Mouse (Mus musculus): ENCODE measurements around the gene Mcoln1.

Gene Mcoln1

DNA sequence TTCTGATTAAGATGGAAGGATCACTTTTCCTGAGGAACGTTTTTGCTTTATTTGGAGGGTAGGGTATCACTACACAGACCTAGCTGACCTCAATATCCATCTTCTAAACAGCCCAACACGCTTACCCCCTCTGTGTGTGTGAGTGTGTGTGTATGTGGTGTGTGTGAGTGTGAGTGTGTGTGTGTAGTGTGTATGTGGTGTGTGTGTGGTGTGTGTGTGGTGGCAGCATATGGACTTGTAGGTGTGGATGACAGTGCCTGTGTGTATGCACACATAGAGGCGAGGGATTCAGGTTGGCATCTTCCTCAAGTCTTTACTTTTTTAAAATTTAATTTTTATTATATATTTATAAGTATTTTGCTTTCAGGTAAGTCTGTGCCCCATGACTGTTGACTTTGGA is 1.7 kb upstream of the Mcoln1 start:
- no peak for DNase-seq (ENCODE audit: low read depth, low spot score)

DNA sequence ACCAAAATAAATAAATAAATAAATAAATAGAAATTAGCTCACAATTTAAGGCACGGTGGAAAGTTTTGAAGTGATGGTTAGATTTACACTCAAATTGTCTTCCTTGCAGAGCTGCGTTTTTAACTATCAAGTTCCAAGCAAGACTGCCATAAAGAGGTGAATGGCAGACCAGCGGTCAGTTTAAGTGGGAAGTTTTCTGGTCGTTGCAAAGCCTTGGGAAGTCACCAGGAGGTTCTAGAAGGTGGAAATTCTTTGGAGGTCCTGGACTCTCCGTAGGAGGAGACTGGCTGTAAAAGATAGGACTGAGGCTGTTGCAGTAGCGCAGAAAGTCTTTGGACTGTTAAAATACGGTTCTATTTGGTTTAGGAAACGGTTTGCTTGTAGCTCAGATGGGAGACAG is 506 bp upstream of the Mcoln1 start:
- DNase-seq (ENCODE audit: low read depth, low spot score): no peak

DNA sequence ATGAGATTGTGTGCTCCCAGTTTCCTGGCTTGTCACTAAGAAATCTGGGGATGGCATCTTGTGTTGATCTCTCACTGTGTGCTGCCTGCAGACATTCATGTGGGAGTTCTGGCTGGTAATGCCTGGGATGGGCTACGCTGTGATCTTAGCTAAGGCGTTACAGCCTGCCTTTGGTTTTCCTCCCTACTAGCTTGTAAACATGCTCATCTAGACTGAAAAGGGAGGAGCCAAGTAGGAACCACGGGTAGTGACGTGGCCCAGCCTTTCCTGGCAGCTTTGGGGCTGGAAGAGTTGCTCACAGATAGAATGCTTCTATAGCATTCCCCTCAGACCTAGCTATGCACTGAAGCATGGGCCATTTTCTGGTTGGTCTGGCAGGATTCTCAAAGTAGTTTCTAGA is 2.0 kb downstream of the Mcoln1 start:
- DNase-seq (ENCODE audit: low read depth, low spot score): no peak

DNA sequence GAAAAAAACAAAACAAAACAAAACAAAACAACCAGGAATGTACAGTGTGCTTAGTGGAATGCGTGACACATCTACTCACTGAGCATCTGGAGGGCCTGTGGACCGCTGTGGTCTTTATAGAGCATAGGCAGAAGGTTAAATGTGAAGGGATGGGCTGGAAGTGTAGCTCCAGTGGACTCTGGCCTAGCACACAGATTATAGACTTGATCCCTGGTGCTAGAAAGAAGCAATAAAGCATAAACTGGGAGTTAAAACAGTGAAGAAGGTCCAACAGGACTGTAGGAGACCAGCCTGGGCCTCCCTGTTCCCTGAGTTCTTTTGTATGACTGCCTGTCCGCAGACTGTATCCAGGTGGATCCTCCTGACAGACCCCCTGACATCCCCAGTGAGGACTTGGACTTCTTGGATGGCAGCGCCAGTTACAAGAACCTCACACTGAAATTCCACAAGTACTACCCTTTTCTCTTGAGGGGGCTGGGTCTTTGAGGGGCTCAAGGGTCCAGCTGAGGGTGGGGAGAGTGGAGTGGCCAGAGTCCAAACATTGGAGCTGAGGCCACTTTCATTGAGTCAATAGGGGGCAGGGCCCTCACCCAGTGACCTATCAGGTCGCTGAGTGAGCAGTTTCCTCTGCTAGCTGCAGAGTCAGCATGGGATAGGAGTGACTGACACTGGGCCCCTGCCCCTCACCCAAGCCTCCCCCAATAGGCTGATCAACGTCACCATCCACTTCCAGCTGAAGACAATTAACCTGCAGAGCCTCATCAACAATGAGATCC is 7.9 kb downstream of the Mcoln1 start:
- no peak for DNase-seq (ENCODE audit: low read depth, low spot score)

DNA sequence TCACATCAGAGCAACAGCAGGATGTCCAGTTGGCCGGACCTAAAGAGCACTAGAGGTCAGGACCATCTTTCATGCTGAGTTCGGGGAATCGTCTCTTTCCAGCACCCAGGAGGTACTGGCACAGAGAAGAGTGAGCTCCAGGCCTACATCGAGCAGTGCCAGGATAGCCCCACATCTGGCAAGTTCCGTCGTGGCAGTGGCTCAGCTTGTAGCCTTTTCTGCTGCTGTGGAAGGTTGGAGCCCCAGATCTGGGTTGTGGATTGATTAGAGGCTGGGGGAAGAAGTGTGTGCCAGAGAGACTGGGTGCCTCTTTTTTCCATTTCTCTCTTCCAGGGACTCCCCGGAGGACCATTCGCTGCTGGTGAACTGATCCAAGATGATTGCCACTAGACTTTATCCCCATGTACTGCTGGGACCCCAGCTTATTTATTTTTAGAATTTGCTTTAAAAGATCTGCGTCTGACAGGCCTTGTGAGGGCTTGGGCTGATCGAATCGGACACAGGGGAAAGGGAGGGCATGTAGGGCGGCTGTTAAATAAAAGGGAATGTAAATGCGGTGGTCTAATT is 14.5 kb downstream of the Mcoln1 start:
- DNase-seq (ENCODE audit: low read depth, low spot score): no peak

GRCm38 (mm10) chr8:3515260-3515671 is 15.0 kb downstream of the Mcoln1 start, which contains the start of gene Pnpla6:
Gene Pnpla6, plus strand, starts transcription at chr8:3515384.
- DNase-seq (ENCODE audit: low read depth, low spot score): peak; percentile 82

DNA sequence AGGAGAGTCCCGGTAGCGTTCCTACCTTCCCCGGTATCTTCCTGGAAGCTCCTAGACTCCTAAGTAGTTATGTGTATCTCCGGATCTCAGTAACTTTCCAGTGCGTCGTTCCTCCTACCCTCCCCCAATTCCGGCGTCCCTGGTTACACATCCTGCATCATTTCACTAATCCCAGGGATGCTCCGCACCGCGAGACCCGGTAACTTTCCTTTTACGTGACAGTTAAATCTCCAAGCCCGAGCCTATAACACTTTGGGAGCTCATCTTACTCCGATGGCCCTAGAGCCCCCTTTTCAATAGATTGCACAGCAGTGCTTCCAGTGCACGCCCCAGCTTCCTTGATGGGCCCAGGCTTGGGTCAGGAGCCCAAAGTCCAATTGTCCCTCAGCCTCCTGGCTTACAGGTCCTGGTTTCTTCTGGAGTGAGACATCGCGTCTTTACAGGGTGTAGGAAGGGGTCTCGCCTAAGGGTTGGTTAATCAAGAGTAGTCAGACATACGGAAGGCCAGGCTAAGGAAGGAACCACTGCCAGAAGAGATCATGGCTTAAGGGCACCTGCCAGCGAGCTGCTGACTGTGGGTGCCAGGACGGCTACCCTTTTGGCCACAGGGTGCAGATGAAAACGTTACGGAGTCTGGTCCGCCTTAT is 15.6 kb downstream of the Mcoln1 start:
- DNase-seq (ENCODE audit: low read depth, low spot score): peak; percentile 71

GRCm38 (mm10) chr8:3516450-3517116 is 16.3 kb downstream of the Mcoln1 start:
- peak; percentile 98 for DNase-seq (ENCODE audit: low read depth, low spot score)

- DNase-seq (ENCODE audit: low read depth, low spot score): no peak
These were observed 16.8 kb downstream of the Mcoln1 start for GRCm38 (mm10) chr8:3517117-3517495.

GRCm38 (mm10) chr8:3522007-3522697 is 21.9 kb downstream of the Mcoln1 start:
- no peak for DNase-seq (ENCODE audit: low read depth, low spot score)

DNA sequence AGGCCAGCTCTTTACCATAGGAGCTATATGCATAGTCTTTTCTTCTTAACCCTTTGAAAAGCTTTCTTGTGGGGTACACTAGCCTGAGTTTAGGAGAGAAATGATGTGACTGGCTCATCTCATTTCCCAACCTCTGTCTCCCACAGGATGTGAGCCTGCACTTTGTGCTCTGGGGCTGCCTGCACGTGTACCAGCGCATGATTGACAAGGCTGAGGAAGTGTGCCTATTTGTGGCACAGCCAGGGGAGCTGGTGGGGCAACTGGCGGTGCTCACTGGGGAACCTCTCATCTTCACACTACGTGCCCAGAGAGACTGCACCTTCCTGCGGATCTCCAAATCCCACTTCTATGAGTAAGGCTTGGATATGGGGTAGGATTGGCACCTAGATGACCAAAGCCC is 30.6 kb downstream of the Mcoln1 start:
- DNase-seq (ENCODE audit: low read depth, low spot score): no peak

DNA sequence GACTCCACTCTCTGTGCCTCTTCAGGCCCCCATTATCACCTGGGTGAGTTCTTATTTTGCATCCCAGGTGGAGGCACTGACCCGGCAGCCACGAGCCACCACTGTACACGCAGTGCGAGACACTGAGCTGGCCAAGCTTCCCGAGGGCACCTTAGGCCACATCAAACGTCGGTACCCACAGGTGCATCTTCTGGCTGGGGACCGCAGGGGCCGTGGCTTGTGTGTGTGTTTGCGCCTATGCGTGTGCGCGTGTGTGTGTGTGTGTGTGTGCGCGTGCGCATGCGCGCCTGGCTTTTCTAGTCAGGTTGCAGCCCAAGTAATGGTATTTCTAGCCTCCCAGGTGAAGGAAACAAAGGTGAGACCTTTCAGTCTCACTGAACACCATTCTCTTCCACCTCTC is 31.7 kb downstream of the Mcoln1 start:
- no peak for DNase-seq (ENCODE audit: low read depth, low spot score)

DNA sequence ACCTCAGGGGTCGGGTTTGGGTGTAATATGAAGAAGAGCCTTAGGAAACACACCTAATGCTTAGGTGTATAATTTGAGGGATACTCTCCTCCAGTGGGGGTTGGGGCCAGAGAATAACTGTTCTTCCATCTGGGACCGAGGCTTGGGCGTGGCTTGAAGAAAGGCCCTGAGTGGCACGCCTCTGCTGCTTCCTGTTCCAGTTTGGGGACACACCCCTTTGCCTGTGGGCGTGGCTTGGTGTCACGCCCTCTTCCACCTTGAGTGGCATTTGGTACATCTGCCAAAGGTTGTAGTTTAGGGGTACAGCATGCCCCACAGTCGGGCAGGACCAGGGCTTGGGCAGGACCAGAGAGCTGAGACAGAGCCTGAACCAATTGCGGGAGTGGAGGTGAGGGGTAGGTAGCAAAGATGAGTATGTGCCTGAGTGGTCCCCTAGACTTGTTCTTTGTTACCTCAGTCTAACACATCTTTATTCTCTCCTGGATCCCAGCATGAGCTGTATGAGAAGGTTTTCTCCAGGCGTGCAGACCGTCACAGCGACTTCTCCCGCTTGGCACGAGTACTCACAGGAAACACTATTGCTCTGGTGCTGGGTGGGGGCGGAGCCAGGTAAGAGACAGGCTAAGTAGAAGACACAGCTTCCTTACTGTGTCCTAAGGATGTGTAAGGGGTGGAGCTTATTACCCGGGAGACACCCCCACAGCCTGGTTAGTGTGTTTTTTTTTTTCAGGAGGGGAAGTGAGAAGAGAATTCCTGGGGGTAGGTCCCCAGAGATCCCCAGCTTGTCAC is 36.0 kb downstream of the Mcoln1 start:
- DNase-seq (ENCODE audit: low read depth, low spot score): peak; percentile 95

GRCm38 (mm10) chr8:3536940-3537339 is 36.7 kb downstream of the Mcoln1 start:
- DNase-seq (ENCODE audit: low read depth, low spot score): no peak

DNA sequence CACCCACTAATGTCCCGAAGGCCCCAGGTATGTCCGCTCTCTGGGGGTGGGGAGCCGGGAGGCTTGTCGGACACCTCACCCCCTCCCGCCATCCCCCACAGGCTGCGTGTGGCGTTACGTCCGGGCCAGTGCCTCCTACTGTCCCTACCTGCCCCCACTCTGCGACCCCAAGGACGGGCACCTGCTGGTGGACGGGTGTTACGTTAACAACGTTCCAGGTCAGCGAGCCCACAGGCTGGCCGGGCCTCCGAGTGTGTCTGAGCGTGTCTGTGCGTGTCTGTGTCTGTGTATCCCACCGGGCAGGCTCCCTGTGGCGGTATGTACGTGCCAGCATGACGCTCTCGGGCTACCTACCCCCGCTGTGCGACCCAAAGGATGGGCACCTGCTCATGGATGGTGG is 37.4 kb downstream of the Mcoln1 start:
- no peak for DNase-seq (ENCODE audit: low read depth, low spot score)

GRCm38 (mm10) chr8:3539146-3539545 is 38.9 kb downstream of the Mcoln1 start:
- DNase-seq (ENCODE audit: low read depth, low spot score): no peak

GRCm38 (mm10) chr8:3540076-3540475 is 39.8 kb downstream of the Mcoln1 start:
- no peak for DNase-seq (ENCODE audit: low read depth, low spot score)

DNA sequence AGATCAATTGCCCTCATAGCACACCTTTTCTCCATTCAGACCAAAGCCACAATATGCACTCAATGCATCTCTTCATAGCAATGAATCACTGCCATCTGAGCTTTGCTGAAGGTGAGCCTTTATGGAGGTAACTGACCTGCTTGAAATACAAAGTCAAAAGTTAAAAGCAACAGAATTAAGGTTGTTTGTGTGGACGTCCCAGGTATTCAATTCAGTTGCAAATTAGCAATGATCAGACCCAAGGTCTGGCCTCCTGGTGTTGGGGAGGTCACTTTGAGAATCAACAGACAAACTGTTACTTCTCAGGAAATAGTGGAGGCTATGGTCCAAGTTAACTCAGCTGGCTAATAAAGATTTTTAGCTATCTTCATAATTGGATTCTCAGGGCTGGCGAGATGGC is 46.3 kb downstream of the Mcoln1 start:
- DNase-seq (ENCODE audit: low read depth, low spot score): peak; percentile 84

- DNase-seq (ENCODE audit: low read depth, low spot score): peak; percentile 95
These were observed 52.0 kb downstream of the Mcoln1 start for GRCm38 (mm10) chr8:3552240-3552639.

- no peak for DNase-seq (ENCODE audit: low read depth, low spot score)
These were observed 55.9 kb downstream of the Mcoln1 start for GRCm38 (mm10) chr8:3556114-3556513.
